Mouse (Mus musculus) E14TG2a.4 (cell line): ENCODE data around the gene Pkmyt1.

Experiments used
- H3K27me3 ChIP-seq: 2 replicates; pipeline ENCODE4 v1.6.1; 2014; ENCODE audit warnings: low read length, control low read depth; ENCODE audit not compliant: insufficient read depth
- H3K36me3 ChIP-seq: 2 replicates; pipeline ENCODE4 v1.6.1; 2014; ENCODE audit warnings: low read length, control low read depth; ENCODE audit not compliant: insufficient read depth
- H3K4me1 ChIP-seq: replicated peaks from 2 replicates; pipeline ENCODE4 v1.6.1; 2014; ENCODE audit warnings: low read depth, low read length, control low read depth
- H3K4me3 ChIP-seq: replicated peaks from 2 replicates; pipeline ENCODE4 v1.5.1; 2014; ENCODE audit warnings: mild to moderate bottlenecking, low read length
- H3K9me3 ChIP-seq: 2 replicates; pipeline ENCODE4 v1.6.1; 2014; ENCODE audit warnings: low read length, control low read depth
- CTCF ChIP-seq: conservative IDR thresholded peaks from 2 replicates; pipeline ENCODE4 v1.5.1; 2014; ENCODE audit warnings: low read length
- NANOG ChIP-seq: IDR thresholded peaks from 2 replicates; pipeline ENCODE4 v1.6.1; 2014; ENCODE audit warnings: borderline replicate concordance, low read length, mixed read lengths
- POU5F1 ChIP-seq: IDR thresholded peaks from 2 replicates; pipeline ENCODE4 v1.6.1; 2014; ENCODE audit warnings: low read length, borderline replicate concordance

Pkmyt1 gene

GRCm38 (mm10) chr17:23748026-23748425 lies 21.9 kb downstream of the Pkmyt1 start:
- Histone ChIP-seq H3K4me1 (peaks cover 48% of the 10 kb centered on the region), H3K36me3 (peaks cover 6% of the 10 kb centered on the region), H3K27me3 (peaks cover 51% of the 10 kb centered on the region), H3K4me3 (no peak overlapping the region), H3K9me3 (no peaks in the 10 kb centered on the region)
- no peak for TF ChIP-seq NANOG
- no peak for TF ChIP-seq CTCF
- TF ChIP-seq POU5F1, result no peak

- H3K36me3 ChIP-seq, result peaks cover 13% of the 10 kb centered on the region
- TF ChIP-seq CTCF (peak; percentile 63), NANOG (no peak)
- no peaks in the 10 kb centered on the region for H3K9me3 ChIP-seq
- H3K4me3 ChIP-seq, result no peak overlapping the region
- H3K4me1 ChIP-seq, result peaks cover 43% of the 10 kb centered on the region
- peaks cover 43% of the 10 kb centered on the region for H3K27me3 ChIP-seq
Observed at GRCm38 (mm10) chr17:23748631-23749391, 22.7 kb downstream of the Pkmyt1 start.

- H3K36me3 ChIP-seq, result peaks cover 20% of the 10 kb centered on the region
- TF ChIP-seq POU5F1 (no peak), NANOG (no peak), CTCF (no peak)
Observed at GRCm38 (mm10) chr17:23749400-23750191, 23.5 kb downstream of the Pkmyt1 start.

GRCm38 (mm10) chr17:23755689-23756088 lies 29.6 kb downstream of the Pkmyt1 start:
- Histone ChIP-seq H3K27me3 (no peaks in the 10 kb centered on the region), H3K4me1 (peaks cover 48% of the 10 kb centered on the region), H3K4me3 (peak overlapping the region; percentile 70), H3K9me3 (no peaks in the 10 kb centered on the region), H3K36me3 (peaks cover 47% of the 10 kb centered on the region)
- no peak for TF ChIP-seq CTCF
- TF ChIP-seq POU5F1, result no peak
- no peak for TF ChIP-seq NANOG

More at GRCm38 (mm10) chr17:23749400-23750191, 23.5 kb downstream of the Pkmyt1 start:
- Histone ChIP-seq H3K4me3 (no peak overlapping the region), H3K9me3 (no peaks in the 10 kb centered on the region), H3K4me1 (peaks cover 37% of the 10 kb centered on the region), H3K27me3 (peaks cover 36% of the 10 kb centered on the region)

- TF ChIP-seq POU5F1 (no peak), NANOG (no peak)
- Histone ChIP-seq H3K4me3 (no peak overlapping the region; the same call in 1 of the 2 replicates), H3K36me3 (peaks cover 51% of the 10 kb centered on the region)
Observed at GRCm38 (mm10) chr17:23757581-23757980, 31.4 kb downstream of the Pkmyt1 start.

GRCm38 (mm10) chr17:23758801-23759200 lies 32.7 kb downstream of the Pkmyt1 start:
- Histone ChIP-seq H3K9me3 (no peaks in the 10 kb centered on the region), H3K27me3 (no peaks in the 10 kb centered on the region), H3K4me3 (peak overlapping the region; percentile 17; the same call in 1 of the 2 replicates), H3K36me3 (peaks cover 40% of the 10 kb centered on the region), H3K4me1 (peaks cover 73% of the 10 kb centered on the region)
- TF ChIP-seq CTCF (no peak), POU5F1 (no peak), NANOG (no peak)

More at GRCm38 (mm10) chr17:23757581-23757980, 31.4 kb downstream of the Pkmyt1 start:
- H3K9me3 ChIP-seq, result no peaks in the 10 kb centered on the region
- H3K4me1 ChIP-seq, result peaks cover 62% of the 10 kb centered on the region
- no peaks in the 10 kb centered on the region for H3K27me3 ChIP-seq

GRCm38 (mm10) chr17:23760231-23760630 lies 34.1 kb downstream of the Pkmyt1 start:
- no peak for TF ChIP-seq POU5F1
- peak; percentile 32 for TF ChIP-seq CTCF
- no peak overlapping the region for H3K4me3 ChIP-seq
- H3K36me3 ChIP-seq, result peaks cover 35% of the 10 kb centered on the region
- no peaks in the 10 kb centered on the region for H3K27me3 ChIP-seq
- H3K9me3 ChIP-seq, result no peaks in the 10 kb centered on the region
- peaks cover 75% of the 10 kb centered on the region for H3K4me1 ChIP-seq

- TF ChIP-seq POU5F1, result no peak
- no peak for TF ChIP-seq CTCF
- no peak for TF ChIP-seq NANOG
- Histone ChIP-seq H3K4me1 (peaks cover 70% of the 10 kb centered on the region), H3K4me3 (no peak overlapping the region), H3K9me3 (no peaks in the 10 kb centered on the region), H3K27me3 (no peaks in the 10 kb centered on the region), H3K36me3 (peaks cover 31% of the 10 kb centered on the region)
Observed at GRCm38 (mm10) chr17:23761155-23761554, 35.0 kb downstream of the Pkmyt1 start.

GRCm38 (mm10) chr17:23762976-23763375 lies 36.8 kb downstream of the Pkmyt1 start:
- Histone ChIP-seq H3K4me3 (no peak overlapping the region), H3K27me3 (no peaks in the 10 kb centered on the region), H3K36me3 (peaks cover 21% of the 10 kb centered on the region), H3K9me3 (no peaks in the 10 kb centered on the region), H3K4me1 (peaks cover 52% of the 10 kb centered on the region)
- TF ChIP-seq POU5F1, result no peak
- no peak for TF ChIP-seq CTCF
- no peak for TF ChIP-seq NANOG
